Mouse (Mus musculus) 3T3-L1 (cell line): ENCODE results near the gene Gm49721.
"Not testable (repeated sequence)": the region's sequence is repeated elsewhere in the genome, so short reads cannot be mapped to it uniquely, and the experiment has no call there.

Experiments used
- DNase-seq: peaks from one replicate; pipeline ENCODE4 v3.0.0-alpha.2; 2015; ENCODE audit warnings: low read depth, low spot score

Gene Gm49721

DNA sequence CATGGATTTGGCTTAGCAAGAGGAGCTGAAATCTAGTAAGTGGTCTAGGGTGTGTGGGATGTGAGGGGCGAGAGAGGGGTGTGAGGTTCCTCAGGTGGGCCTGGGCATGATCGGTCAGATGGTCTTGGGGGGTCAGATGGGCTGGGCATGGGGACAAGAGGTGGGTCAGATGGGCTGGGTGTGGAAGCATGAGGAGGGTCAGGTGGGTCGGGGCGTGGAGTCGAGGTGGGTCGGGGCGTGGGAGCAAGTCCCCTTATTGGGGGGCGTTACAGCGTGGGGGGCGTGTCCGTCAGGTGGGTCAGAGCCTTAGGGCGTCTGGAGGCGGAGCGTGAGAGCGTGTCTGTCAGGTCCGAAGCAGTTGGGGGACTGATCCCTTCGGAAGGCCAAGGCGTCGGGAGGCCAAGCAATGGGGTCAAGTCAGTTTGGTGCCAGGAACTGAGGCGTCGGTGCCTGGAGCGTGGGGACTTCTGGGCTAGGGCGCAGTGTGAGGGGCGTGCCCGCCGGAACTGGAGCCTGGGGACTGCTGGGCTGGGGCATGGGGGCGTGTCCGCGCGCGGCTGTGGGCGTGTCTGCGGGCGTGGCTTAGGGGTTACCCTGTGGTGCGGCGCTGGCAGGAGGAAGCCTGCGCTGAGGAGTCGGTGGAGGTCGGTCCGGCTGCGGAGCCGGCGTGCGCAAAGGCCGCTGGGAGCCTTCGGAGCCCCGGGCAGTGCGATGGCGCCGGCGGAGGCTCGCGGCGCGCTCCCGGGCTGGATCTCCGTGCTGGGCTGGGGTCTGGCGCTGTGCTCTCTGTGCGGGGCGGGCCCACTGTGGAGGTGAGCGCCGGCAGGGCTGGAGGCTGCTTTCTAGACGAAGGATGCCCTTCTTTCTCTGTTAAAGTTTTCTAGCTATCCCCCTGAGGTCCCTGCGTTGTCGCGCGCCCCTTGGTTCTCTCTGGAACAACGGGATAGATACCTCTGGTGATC lies at the start of gene Gm49721:
Gene Gm49721 (plus strand): TSS at position 618 of the 962 bp plus-strand sequence.
- peak; percentile 15 for DNase-seq

DNA sequence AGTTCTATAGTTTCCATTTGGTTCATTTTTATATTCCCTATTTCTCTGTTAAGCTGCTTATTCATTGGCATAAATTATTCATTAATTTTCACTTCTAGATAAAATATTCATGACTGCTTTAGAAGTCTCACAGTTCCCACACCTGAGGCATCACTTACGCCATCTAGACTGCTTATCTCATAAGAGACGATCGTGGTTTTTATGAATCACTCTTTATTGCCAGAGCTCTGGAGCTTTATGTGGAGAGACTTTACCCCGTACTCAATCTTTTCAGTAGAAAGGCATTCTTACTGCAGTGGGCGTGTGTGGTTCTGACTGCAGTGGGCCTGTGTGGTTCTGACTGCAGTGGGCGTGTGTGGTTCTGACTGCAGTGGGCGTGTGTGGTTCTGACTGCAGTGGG lies 47.1 kb upstream of the Gm49721 start:
- not testable (repeated sequence) for DNase-seq

DNA sequence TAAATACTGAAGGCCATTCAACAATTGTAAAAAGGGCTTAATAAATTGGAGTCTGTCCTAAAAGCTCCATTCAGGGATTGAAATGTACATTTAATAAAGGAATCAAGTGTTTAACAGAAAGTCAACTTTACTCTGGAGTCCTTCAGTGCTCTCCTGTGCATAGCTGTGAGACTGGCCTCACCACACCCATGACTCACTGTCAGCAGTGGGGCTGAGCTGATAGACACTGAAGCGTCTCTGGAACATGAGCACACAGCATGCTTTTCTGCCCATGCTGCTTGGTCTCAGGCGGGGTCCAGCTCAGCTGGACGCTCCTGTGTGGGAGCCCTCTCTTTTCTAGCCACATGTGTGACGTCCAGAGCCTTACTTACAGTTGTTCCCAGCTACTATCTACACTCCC lies 36.1 kb upstream of the Gm49721 start:
- not testable (repeated sequence) for DNase-seq

DNA sequence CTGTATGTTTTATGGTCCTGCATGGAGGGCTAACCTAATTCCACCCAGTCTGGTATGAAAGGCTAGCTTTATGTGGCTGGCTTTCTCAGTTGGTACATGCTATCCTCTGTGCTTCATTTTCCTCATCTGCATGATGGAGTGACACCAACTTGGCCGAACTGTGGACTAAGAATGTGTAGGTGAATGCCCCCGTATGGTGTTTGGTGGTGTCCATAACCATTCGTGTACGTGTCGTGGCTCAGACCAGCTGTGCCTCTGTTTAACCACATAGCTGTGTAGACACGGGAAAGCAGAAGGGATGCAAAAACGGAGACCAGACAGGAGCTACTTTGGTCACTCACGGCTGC lies 31.1 kb upstream of the Gm49721 start:
- not testable (repeated sequence) for DNase-seq

DNA sequence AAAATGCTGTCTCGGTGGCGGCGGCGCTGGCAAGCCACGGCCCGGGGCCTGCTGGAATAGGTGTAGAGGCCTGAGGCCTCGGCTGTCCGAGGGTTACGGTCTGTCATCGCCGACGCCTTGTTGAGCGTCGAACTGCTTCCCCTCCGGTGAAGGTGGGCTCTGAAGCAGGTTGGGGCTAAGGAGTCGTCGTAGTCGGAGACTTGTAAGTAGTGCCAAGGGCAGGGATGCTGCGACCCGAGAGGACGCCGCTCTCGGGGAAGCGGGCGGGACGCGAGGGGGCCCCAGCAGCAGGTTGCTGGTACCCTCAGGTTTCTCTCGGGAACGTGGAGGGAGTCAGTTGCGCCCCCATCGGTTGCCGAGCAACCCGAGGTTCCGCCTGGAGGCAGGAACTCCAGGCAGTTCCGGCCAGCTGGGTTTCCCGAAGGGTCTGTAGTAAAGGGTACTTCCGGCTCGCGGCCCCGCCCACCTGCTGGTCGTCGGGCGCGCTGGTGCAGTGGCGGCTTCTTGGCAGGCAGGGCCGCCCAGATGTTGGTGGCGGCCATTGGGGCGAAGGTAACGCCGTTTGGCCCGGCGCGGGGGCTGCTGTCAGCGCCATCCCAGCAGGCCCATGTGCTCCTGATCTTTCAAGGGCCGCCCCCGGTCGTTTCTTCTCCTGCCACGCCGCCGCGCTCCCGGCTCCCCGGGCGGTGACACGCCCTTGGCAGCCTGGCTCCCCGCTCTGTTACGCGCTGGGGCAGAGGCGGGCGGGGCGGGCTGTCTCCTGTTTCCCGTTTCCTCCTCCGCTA lies 30.5 kb upstream of the Gm49721 start, which contains the start of gene Rsph3b:
Gene Rsph3b (minus strand): TSS at position 699 of the 785 bp plus-strand sequence.
- peak; percentile 75 for DNase-seq

DNA sequence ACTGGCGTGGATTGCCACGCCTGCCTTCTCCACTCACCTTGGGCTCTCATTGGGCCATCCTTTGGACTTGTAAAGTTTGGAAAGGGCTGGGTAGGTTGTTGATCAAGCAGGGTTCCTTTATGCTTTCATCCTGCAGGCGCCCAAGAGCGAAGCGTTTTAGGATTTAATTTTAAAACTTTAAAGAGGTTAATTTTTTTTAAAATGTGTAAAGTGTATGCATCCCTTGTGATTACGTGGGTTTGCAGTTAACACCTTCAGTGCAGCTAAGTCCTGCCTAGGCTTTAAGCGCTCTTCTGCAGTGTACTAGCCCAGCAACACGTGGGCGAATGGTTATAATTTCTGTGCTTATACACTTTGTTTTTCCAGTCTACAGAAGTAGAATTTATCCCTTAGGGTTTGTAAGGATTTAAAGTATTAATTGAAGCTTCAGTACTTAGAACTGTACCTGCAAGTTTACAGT lies 29.9 kb upstream of the Gm49721 start:
- DNase-seq: not testable (repeated sequence)

DNA sequence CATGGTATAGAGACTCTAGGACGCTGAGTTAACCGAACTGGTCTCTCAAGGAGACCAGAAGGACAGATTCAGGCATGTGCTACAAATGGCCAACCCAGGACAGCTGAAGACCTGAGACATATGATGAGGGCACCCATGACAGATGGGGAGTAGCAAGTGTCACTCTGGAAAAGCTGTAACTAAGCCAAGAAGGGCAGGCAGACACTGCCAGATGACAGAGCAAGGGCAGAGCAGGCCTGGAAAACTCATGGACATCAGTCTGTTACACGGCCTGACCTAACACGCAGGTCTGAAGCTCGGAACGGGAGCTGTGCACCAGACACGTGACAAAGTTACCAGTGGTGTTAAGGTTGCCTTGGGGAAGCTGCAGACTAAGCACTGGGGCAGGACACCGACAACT lies 19.8 kb upstream of the Gm49721 start:
- not testable (repeated sequence) for DNase-seq

DNA sequence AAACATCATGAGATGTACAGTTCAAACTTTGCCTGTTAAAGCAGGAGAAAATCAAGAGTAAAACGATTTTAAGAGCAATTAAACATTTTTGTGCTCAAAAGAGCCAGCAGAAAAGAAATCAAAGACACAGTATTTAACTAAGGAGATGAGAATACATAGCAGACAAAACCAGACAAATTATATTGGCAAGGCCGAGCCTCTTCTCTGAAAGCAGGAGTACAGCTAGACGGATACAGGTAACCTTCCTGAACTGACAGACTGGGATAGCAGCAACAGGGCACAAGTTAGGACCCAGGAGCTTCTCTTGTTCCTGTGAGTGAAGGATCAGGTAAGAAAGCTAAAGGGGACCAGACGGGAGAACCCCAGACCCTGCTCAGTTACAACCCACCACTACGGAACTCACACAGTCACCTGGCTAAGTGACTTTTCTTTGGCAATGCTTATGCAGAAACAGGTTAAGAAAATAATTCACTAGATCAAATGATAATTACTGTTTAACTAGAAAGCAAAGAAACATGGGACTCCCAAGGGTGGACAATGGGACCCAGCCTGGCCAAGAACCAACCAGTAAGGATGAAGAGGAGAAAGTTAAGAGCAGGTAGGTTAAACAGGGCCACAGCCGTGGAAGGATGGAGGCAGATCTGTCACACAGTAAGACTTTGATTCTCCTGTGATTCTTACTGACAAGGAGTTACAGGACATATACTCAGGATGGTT lies 19.0 kb upstream of the Gm49721 start:
- DNase-seq: not testable (repeated sequence)

DNA sequence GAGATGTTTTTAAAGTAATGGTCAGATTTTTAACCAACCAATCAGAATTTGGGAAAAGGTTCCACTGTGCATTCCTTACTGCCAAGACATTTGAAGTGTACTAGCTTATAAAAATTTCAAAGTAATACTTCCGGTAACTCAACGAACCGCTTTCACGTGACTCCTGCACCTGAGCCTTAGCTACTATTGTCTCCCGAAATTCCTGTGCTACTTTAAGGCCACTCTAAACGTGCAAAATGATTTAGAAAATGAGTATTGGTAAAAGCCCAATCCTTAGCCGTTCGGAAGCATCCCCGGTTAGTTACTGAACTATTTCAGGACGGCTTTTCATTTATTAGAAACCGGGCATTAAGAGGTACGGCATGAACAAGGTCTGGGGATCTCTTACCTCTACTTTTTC lies 18.4 kb upstream of the Gm49721 start:
- DNase-seq: not testable (repeated sequence)

DNA sequence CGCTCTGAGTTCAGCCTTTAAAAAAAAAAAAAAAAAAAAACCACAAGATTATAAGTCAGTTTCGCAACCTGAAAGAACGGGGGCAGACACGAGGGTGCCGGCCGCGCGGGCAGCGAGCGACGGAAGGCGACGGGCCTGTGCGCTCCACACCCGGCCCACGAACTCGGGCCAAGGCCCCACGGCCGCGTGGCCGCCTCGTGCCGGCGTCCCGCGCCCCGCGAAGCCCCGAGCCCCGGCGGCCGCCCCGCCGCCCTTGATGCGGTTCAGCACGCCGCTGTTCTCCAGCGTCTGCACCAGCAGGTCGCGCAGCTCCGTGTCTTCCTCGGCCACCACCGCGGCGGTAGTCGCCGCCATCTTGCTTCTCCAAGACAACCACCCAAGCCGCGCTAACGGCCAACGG lies 17.9 kb upstream of the Gm49721 start, which contains the start of gene Tagap1:
Gene Tagap1 (minus strand): TSS at position 381 of the 400 bp plus-strand sequence.
- not testable (repeated sequence) for DNase-seq

DNA sequence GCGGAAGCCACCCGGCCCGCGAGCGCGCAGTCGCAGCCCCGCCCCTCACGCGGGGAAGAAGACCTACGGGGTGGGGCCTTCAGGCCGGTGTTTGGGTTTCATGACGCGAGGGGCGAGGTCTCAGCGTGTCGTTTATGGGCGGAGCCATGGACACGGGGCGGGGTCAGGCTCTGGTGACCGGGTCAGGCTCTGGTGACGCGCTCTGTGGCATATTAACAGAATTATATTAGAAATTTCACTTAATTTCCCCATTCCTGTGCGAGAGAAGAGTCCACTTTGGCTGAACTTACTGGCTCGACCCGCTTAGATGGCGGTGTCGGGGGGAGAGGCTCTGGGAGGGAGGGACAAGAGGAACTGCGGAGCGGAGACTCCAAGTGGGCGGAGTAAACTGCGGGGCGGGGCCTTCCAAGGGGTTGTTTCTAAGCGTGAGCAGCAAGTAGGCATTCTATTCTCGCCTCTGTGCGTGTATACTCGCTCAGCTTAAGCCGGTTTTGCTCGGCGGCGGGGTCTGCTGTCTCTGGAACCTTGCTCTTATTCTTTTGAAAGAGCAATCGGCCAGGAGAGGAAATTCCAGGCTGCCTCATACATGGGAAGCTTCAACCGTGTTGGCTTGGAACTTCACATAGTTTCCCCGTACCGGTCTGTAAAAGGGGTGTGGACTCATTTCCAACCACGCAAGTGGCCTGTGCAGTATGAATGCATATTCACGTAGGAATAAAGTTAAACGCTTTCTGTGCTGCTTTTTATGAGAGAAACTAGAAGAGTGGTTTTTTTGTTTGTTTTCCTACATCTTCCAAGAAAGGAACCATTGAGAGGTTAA lies 17.3 kb upstream of the Gm49721 start:
- peak; percentile 17 for DNase-seq

DNA sequence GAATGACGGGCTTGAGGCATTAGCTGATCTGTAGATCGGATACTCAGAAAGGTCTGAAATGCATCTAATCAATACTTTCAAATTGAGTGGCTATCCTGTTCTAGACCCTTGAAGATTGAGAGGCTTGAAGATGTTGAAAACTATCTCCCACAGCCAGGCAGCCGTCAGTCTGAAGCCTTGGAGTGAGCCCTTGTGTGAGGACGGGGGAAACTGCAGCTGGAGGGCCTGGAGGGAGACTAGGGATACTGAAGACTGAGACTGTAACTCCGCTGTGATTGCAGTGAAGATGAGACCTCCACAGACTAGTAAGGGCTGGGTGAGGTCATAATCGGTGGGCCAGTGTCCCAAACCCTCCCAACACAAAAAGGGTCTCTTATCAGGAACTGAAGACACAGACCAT lies 16.4 kb upstream of the Gm49721 start:
- DNase-seq: not testable (repeated sequence)

DNA sequence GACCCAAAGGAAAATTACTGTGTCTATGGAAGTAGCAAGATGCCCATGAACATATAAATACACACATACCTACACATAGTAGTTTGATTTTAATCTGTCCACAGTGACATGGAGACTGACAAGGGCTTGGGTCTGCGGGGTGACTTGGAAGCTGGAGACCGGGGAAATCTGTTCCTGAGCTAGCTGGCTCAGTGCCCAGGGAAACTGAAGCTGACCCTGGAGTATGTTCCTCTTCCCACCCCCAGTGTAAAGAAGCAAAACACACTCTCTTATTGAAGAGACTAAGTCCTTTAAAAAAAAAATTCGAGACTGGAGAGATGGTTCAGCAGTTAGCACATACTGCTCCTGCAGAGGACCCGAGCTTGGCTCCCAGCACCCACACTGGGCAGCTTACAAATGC lies 15.8 kb upstream of the Gm49721 start:
- DNase-seq: not testable (repeated sequence)

DNA sequence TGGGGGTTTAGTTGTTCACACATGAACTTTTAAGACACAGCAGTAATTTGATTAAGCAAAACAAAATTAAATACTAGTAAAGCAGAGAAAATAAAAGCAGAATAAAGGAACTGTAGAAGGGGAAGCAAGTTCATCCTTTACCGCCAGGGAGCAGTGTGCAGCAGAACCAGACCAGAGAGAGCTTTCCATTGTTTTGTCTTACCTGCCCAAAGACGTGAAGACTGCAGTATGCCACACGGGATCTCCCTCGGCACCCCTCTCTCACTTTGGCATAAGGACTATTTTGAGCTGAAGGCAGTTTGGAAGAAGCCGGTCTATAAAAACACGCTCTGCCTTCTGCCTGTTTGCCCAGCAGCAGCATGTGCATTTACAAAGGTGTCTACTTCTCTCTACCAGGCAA lies 13.3 kb upstream of the Gm49721 start:
- DNase-seq: peak; percentile 49

DNA sequence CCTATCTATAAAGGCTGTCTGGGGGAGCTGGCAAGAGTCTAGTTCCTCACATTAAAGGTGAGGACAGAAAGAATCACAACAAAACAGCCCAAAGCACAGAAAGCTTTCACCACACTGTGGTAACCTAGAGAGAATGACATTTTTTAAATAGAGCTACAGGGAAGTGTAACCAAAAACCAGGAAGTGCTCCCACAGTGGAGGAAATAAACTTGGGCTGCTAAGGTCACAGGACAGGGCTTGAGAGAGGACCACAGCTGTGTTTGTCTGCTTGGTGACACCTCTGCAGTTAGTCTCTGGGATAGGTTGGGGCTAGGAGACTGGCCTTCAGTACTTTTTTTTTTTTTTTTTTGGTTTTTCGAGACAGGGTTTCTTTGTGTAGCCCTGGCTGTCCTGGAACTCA lies 11.0 kb upstream of the Gm49721 start:
- not testable (repeated sequence) for DNase-seq

DNA sequence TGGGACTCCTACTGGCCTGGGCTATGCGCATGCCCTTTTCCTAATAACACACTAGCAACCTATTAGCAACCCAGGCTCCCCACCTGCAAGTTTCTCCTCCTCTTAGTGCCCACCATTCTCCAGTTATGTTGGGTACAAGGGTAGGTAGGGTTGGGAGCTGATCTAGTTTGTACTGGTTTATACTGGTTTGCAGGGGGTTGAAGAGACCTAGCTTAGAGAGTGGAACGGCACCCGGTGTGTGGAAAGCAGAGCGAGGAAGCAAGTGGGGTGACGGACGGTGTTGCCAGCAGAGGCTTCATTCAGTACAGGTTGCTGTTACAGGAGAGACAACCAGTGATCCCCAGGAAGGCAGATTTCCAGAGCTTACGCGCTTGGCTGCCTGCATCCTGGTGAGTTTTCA lies 8.4 kb upstream of the Gm49721 start, which contains the start of gene Rnaset2b:
Gene Rnaset2b (plus strand): TSS at position 301 of the 400 bp plus-strand sequence.
- not testable (repeated sequence) for DNase-seq

DNA sequence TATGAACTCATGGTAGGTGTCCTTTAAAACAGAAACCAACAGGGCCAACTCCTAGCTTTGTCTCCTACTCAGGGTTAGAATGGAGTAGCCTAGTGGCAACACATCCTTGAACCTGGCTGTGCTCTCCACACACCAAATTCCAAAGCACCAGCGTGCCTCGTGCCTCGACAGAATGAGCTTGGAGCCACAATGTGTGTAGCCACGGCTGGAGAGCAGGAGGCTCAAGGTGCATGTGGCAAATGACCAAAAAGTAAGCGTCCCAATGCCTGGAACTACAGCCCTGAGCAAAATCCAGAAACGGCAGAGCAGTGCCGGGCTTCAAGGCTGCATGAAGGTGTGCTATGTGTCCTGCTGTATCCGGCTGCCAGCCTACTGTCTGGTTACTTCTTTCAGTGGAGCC lies 7.5 kb upstream of the Gm49721 start:
- DNase-seq: not testable (repeated sequence)

DNA sequence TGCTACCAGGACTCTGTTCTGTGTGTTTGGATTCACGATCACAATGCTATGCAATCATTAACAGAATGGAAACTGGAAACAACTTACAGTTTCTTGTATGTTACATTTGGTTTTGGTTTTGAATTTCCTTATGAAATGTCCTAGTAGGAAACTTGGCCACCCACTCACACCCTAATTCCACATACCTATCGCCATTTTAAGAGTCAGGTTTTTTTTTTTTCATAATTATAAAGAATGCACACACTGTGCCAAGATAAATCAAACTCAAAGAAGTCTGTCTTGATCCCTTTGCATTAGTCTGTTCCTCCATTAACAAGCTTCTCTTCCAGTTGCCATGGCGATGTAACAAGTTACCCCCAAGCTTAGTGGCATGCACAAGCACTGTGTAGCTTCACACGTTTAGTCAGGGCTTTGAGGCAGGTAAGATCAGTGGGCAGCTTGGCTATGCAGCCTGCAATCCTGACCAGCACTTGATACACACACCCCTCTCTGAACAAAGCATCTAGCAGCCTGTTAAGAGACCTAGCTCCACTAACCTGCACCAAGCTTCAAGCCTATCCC lies 5.8 kb upstream of the Gm49721 start:
- DNase-seq: not testable (repeated sequence)

DNA sequence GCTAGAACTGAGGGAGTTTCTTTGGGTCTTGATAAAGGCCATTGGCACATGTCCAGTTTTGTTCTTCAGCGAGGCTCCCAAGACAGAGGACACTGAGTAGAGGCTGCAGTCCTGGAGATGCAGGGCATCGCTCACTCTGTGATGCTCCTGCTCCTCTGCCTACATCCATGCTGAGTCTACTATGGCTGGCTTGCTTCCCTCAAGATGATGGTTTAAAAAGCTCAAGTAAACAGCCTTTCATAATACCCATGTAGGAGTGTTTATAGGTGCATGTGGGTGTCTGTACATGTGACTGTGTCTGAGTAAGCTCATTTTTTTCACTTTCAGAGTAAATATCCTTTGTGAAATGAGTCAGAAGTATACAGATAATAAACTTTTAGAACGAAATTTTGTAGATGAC lies 3.7 kb upstream of the Gm49721 start:
- DNase-seq: not testable (repeated sequence)

DNA sequence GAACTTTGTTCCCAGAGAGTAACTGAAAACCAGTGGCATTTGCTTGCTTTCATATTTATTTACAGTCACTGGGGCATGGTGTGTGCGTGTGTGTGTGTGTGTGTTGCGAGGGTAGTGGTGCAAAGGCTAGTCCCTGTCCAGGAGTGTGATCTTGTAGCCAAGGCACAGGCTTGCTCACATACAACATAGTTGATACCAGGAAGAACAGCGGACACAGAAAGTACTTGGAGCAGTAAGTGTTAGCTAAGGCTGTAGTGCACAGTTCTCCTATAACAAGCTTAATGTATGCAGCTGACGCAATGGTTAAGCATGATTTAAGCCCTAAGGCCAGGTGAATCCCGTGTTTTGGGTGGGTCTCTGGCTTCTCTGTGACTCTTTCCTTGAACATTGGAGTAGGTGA lies 676 bp downstream of the Gm49721 start:
- peak; percentile 16 for DNase-seq
